Mouse (Mus musculus): ENCODE measurements around the gene Optn.

- TF ChIP-seq MAX (IDR thresholded peaks at IDR 0.05; ENCODE audit: low read depth) (no peak), POLR2A (IDR thresholded peaks at IDR 0.05; ENCODE audit: insufficient read length, low read depth) (no peak)
Measured at GRCm38 (mm10) chr2:5097786-5098445, 34.1 kb upstream of the Optn start.

Measured in myocyte (in vitro differentiated cells).